Mouse (Mus musculus): ENCODE measurements around the gene Rnase2a. TPM values are rescaled to one million over a fixed set of nuclear protein-coding genes. Genes with fewer than 3 reads are reported as not detected.

Rnase2a gene
- not detected for polyA plus RNA-seq (2014; fragmentation: Illumina TruSeq; extraction: RNeasy Lipid Tissue Mini Kit (QIAGEN cat#74804); ENCODE audit: low read depth, low replicate concordance)

DNA sequence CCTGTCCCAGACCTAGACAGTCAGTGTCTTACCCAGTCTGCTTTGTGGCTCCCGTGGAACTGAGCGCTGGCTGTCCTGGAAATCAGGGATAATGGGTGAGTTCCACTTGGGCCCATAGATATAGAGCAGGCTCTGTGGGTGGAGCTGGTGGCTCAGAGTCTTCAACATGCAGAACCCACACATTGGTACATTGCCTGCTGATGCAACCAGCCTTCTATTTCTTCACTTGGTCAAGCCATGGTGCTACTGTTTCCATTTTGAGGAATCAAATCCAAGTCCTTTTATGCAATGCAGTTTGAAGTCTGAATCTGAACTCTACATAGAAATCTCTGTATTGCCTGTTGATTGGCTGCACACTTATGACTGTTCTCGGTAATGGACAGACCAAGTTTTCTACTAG is at the start of gene Rnase2a:
Rnase2a (minus strand) TSS at position 72 of the 400 bp plus-strand sequence.

Other genes with a start within 250 kb of the Rnase2a start
- gene Rnase10, start 248.4 kb downstream of the Rnase2a start, polyA plus RNA-seq (2014; fragmentation: Illumina TruSeq; extraction: RNeasy Lipid Tissue Mini Kit (QIAGEN cat#74804); ENCODE audit: low read depth, low replicate concordance) = 8.1 TPM
- gene Rnase9, start 214.2 kb downstream of the Rnase2a start, polyA plus RNA-seq (2014; fragmentation: Illumina TruSeq; extraction: RNeasy Lipid Tissue Mini Kit (QIAGEN cat#74804); ENCODE audit: low read depth, low replicate concordance) = 2.0 TPM
- 0.34 TPM for gene Rnase11, start 205.9 kb downstream of the Rnase2a start, polyA plus RNA-seq (2014; fragmentation: Illumina TruSeq; extraction: RNeasy Lipid Tissue Mini Kit (QIAGEN cat#74804); ENCODE audit: low read depth, low replicate concordance)
- 1.3 TPM for gene Rnase12, start 198.5 kb downstream of the Rnase2a start, polyA plus RNA-seq (2014; fragmentation: Illumina TruSeq; extraction: RNeasy Lipid Tissue Mini Kit (QIAGEN cat#74804); ENCODE audit: low read depth, low replicate concordance)
- 0.29 TPM for gene Olfr750, start 181.7 kb downstream of the Rnase2a start, polyA plus RNA-seq (2014; fragmentation: Illumina TruSeq; extraction: RNeasy Lipid Tissue Mini Kit (QIAGEN cat#74804); ENCODE audit: low read depth, low replicate concordance)
- gene Rnase4, start 165.0 kb downstream of the Rnase2a start, polyA plus RNA-seq (2014; fragmentation: Illumina TruSeq; extraction: RNeasy Lipid Tissue Mini Kit (QIAGEN cat#74804); ENCODE audit: low read depth, low replicate concordance) = 18.4 TPM
- gene Ang, start 165.0 kb downstream of the Rnase2a start, polyA plus RNA-seq (2014; fragmentation: Illumina TruSeq; extraction: RNeasy Lipid Tissue Mini Kit (QIAGEN cat#74804); ENCODE audit: low read depth, low replicate concordance) = 0.56 TPM
- 0.88 TPM for gene Eddm3b, start 141.7 kb downstream of the Rnase2a start, polyA plus RNA-seq (2014; fragmentation: Illumina TruSeq; extraction: RNeasy Lipid Tissue Mini Kit (QIAGEN cat#74804); ENCODE audit: low read depth, low replicate concordance)
- 0.80 TPM for gene Rnase6, start 132.2 kb downstream of the Rnase2a start, polyA plus RNA-seq (2014; fragmentation: Illumina TruSeq; extraction: RNeasy Lipid Tissue Mini Kit (QIAGEN cat#74804); ENCODE audit: low read depth, low replicate concordance)
- not detected for gene Rnase1, start 109.3 kb downstream of the Rnase2a start, polyA plus RNA-seq (2014; fragmentation: Illumina TruSeq; extraction: RNeasy Lipid Tissue Mini Kit (QIAGEN cat#74804); ENCODE audit: low read depth, low replicate concordance)
- gene Rnase2b, start 93.9 kb downstream of the Rnase2a start, polyA plus RNA-seq (2014; fragmentation: Illumina TruSeq; extraction: RNeasy Lipid Tissue Mini Kit (QIAGEN cat#74804); ENCODE audit: low read depth, low replicate concordance) = not detected
- not detected for gene Ang2, start 57.0 kb downstream of the Rnase2a start, polyA plus RNA-seq (2014; fragmentation: Illumina TruSeq; extraction: RNeasy Lipid Tissue Mini Kit (QIAGEN cat#74804); ENCODE audit: low read depth, low replicate concordance)
- gene Ear14, start 52.7 kb downstream of the Rnase2a start, polyA plus RNA-seq (2014; fragmentation: Illumina TruSeq; extraction: RNeasy Lipid Tissue Mini Kit (QIAGEN cat#74804); ENCODE audit: low read depth, low replicate concordance) = not detected
- not detected for gene Gm7247, start 105.6 kb upstream of the Rnase2a start, polyA plus RNA-seq (2014; fragmentation: Illumina TruSeq; extraction: RNeasy Lipid Tissue Mini Kit (QIAGEN cat#74804); ENCODE audit: low read depth, low replicate concordance)
- gene Vmn2r88, start 154.7 kb upstream of the Rnase2a start, polyA plus RNA-seq (2014; fragmentation: Illumina TruSeq; extraction: RNeasy Lipid Tissue Mini Kit (QIAGEN cat#74804); ENCODE audit: low read depth, low replicate concordance) = 0.98 TPM
- gene Vmn2r89, start 195.7 kb upstream of the Rnase2a start, polyA plus RNA-seq (2014; fragmentation: Illumina TruSeq; extraction: RNeasy Lipid Tissue Mini Kit (QIAGEN cat#74804); ENCODE audit: low read depth, low replicate concordance) = 0.03 TPM